Mouse (Mus musculus): Measurements from ENCODE around the gene Olfr764-ps1. TPM values are rescaled to one million over a fixed set of nuclear protein-coding genes. Genes with fewer than 3 reads are reported as not detected.
"Not testable (repeated sequence)": the region's sequence is repeated elsewhere in the genome, so short reads cannot be mapped to it uniquely, and the experiment has no call there.

Olfr764-ps1 gene
- polyA plus RNA-seq, 1 experiment from 2014 or later: not detected

DNA sequence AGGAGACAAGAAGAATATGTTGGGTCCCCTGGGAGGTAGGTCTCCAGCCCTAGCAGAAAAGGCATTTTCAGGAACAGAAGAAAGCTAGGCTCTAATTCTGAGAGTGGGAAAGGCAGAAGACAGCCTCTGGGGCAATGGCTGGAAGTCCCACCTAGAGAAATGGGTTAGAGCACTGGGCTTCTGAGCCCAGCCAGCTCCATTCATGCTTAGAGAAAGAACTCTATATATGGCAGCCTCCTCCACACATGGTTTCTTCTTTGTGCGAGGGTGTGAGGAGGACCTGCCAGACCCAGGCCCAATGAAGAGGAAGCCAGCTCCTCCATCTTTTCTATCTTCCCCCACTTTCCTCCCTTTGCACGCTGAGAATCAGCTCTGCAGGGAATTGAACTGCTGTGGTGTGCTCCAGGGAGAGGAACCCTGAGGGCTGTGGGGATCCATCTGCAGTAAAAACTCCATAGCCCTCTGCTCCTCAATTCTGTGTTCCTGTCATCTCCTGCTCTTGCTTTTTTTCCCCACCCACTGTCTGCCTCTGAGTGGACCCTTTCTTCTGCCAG lies 29.3 kb downstream of the Olfr764-ps1 start, which contains the start of gene Olfr763:
TSS of gene Olfr763 (plus strand) at position 504 of the 554 bp plus-strand sequence.
- Histone ChIP-seq H3K4me3 (ENCODE audit: low read depth, low read length) (no peak within 1 kb of the TSS), H3K4me1 (ENCODE audit: control insufficient read depth, low read depth, low read length) (no peaks in the 10 kb centered on the region), H3K36me3 (ENCODE audit: control insufficient read depth, insufficient read depth) (no peaks in the 10 kb centered on the region), H3K9me3 (replicated peaks; ENCODE audit: control insufficient read depth, low read length) (no peaks in the 10 kb centered on the region), H3K27me3 (ENCODE audit: control insufficient read depth, insufficient read depth, low read depth, low read length) (no peaks in the 10 kb centered on the region), H3K4me2 (ENCODE audit: low read depth, low read length) (no peak within 1 kb of the TSS), H3K9ac (ENCODE audit: low read depth, low read length) (no peak within 1 kb of the TSS), H3K27ac (ENCODE audit: low read length) (no peak within 1 kb of the TSS)
- ATAC-seq (ENCODE audit: low read depth): no peak
- 30% methylated on average over 2 of the region's 2 CpGs for WGBS (ENCODE audit: insufficient replicate concordance)

DNA sequence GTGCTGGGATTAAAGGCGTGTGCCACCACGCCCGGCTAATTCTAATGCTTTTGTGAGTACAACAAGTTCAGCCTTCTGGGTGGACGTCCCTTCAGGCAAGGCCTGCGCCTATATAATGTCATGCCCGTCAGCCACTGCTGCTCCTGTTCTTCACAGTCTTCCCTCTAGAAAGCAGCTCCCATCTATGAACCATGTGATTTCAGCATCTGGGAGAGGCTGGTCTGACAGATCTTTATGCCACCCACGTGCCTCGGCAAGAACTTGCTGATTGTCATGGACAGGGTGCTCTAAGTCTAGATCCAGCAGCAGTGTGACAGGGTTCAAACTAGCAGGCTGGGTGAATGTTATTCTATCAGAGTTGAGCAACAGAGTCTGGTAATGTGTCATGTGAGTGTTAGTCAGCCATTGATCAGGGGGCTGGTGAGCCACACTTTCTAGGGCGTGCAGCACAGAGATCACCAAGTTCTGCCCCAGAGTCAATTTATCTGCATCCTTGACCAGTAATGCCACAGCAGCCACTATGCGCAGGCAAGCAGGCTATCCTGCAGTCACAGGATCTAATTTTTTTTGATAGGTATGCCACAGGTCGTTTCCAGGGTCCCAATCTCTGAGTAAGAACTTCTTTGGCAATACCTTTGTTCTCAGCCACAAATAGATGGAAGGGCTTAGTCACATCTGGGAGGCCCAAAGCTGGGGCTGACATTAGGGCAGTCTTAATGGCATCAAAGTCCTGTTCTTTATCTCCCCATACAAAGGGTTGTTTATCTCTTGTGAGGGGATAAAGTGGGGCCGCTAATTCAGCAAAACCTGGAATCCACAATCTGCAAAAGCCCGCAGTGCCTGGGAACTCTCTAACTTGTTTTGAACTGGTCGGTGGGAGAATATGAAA lies 35.4 kb downstream of the Olfr764-ps1 start:
- H3K27ac ChIP-seq (ENCODE audit: low read length): no peak overlapping the region
- no peaks in the 10 kb centered on the region for H3K27me3 ChIP-seq (ENCODE audit: control insufficient read depth, insufficient read depth, low read depth, low read length)
- no peak overlapping the region for H3K9ac ChIP-seq (ENCODE audit: low read depth, low read length)
- ATAC-seq (ENCODE audit: low read depth): peak; percentile 13; the same call in 1 of the 2 replicates
- no peaks in the 10 kb centered on the region for H3K4me1 ChIP-seq (ENCODE audit: control insufficient read depth, low read depth, low read length)
- H3K36me3 ChIP-seq (ENCODE audit: control insufficient read depth, insufficient read depth): no peaks in the 10 kb centered on the region
- no peaks in the 10 kb centered on the region for H3K9me3 ChIP-seq (replicated peaks; ENCODE audit: control insufficient read depth, low read length)
- H3K4me3 ChIP-seq (ENCODE audit: low read depth, low read length): no peak overlapping the region
- H3K4me2 ChIP-seq (ENCODE audit: low read depth, low read length): no peak overlapping the region
- 61% methylated on average over 14 of the region's 14 CpGs for WGBS (ENCODE audit: insufficient replicate concordance)

DNA sequence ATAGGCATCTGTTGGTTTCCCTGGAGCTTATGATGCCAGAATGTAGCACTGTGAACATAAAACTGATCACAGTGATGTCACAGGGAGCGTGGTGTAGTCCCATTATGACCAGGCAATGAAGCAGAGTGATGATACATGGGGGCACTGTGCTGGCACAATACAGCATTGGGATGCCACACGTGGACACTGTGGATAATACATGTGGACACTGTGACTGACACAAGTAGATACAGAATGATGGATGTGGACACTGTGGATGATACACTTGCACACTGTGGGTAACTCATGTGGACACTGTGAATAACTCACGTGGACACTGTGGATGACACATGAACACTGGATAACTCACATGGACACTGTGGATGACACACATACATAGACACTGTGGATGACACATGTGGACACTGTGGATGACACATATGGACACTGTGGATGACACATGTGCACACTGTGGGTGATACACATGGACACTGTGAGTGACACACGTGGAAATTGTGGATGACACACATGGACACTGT lies 43.1 kb downstream of the Olfr764-ps1 start:
- WGBS (ENCODE audit: insufficient replicate concordance): 43% methylated on average over 4 of the region's 4 CpGs
- Histone ChIP-seq H3K4me3 (ENCODE audit: low read depth, low read length) (no peak overlapping the region), H3K9me3 (replicated peaks; ENCODE audit: control insufficient read depth, low read length) (no peaks in the 10 kb centered on the region), H3K27me3 (ENCODE audit: control insufficient read depth, insufficient read depth, low read depth, low read length) (no peaks in the 10 kb centered on the region), H3K36me3 (ENCODE audit: control insufficient read depth, insufficient read depth) (no peaks in the 10 kb centered on the region), H3K27ac (ENCODE audit: low read length) (no peak overlapping the region), H3K9ac (ENCODE audit: low read depth, low read length) (no peak overlapping the region), H3K4me2 (ENCODE audit: low read depth, low read length) (no peak overlapping the region), H3K4me1 (ENCODE audit: control insufficient read depth, low read depth, low read length) (no peaks in the 10 kb centered on the region)
- ATAC-seq (ENCODE audit: low read depth): no peak

DNA sequence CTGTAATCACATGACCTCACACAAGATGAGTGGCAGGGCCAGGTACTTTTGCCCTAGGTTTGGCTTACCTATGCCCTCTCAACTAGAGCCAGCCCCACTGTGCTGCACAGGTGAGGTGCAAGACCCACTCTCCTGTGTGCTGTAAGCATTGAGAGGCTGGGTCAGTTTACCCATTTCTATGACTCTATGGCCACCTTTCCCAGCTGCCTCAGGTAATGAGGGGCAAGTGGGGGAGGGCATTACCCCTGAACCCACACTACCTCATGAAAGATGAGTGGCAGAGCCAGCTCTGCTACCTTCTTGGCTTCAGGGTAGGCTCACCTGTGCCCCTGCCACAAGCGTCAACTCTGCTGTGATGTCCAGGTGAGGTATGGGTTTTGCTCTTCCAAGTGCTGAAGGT lies 43.9 kb downstream of the Olfr764-ps1 start:
- Histone ChIP-seq H3K9me3 (replicated peaks; ENCODE audit: control insufficient read depth, low read length) (no peaks in the 10 kb centered on the region), H3K27ac (ENCODE audit: low read length) (no peak overlapping the region), H3K9ac (ENCODE audit: low read depth, low read length) (no peak overlapping the region), H3K27me3 (ENCODE audit: control insufficient read depth, insufficient read depth, low read depth, low read length) (no peaks in the 10 kb centered on the region), H3K4me3 (ENCODE audit: low read depth, low read length) (no peak overlapping the region), H3K4me1 (ENCODE audit: control insufficient read depth, low read depth, low read length) (no peaks in the 10 kb centered on the region), H3K36me3 (ENCODE audit: control insufficient read depth, insufficient read depth) (no peaks in the 10 kb centered on the region), H3K4me2 (ENCODE audit: low read depth, low read length) (no peak overlapping the region)
- WGBS (ENCODE audit: insufficient replicate concordance): 92% methylated on average over 1 of the region's 1 CpGs
- no peak for ATAC-seq (ENCODE audit: low read depth)

DNA sequence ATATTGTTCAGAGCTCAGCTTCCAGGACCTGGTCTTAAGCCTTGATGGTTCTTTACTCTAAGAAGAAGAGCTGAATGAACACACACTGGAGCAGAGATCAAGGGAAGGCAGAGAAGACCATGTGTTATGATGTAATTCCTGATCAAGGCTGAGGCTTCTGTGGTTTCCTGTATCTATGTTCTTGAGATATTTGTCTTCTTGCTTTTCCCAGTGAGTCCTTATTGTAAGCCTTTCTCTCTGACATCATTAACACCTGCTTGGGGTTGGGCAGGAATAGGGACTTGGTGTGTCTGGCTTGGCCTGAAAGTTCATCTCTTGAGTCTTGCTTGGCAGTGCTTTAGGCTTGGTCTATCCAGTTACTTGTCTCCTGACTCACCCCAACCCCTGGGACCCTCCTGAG lies 48.7 kb downstream of the Olfr764-ps1 start:
- no peak overlapping the region for H3K4me2 ChIP-seq (ENCODE audit: low read depth, low read length)
- ATAC-seq (ENCODE audit: low read depth): no peak
- H3K36me3 ChIP-seq (ENCODE audit: control insufficient read depth, insufficient read depth): no peaks in the 10 kb centered on the region
- H3K27me3 ChIP-seq (ENCODE audit: control insufficient read depth, insufficient read depth, low read depth, low read length): no peaks in the 10 kb centered on the region
- no peaks in the 10 kb centered on the region for H3K4me1 ChIP-seq (ENCODE audit: control insufficient read depth, low read depth, low read length)
- H3K9ac ChIP-seq (ENCODE audit: low read depth, low read length): no peak overlapping the region
- H3K4me3 ChIP-seq (ENCODE audit: low read depth, low read length): no peak overlapping the region
- no peaks in the 10 kb centered on the region for H3K9me3 ChIP-seq (replicated peaks; ENCODE audit: control insufficient read depth, low read length)
- H3K27ac ChIP-seq (ENCODE audit: low read length): no peak overlapping the region

DNA sequence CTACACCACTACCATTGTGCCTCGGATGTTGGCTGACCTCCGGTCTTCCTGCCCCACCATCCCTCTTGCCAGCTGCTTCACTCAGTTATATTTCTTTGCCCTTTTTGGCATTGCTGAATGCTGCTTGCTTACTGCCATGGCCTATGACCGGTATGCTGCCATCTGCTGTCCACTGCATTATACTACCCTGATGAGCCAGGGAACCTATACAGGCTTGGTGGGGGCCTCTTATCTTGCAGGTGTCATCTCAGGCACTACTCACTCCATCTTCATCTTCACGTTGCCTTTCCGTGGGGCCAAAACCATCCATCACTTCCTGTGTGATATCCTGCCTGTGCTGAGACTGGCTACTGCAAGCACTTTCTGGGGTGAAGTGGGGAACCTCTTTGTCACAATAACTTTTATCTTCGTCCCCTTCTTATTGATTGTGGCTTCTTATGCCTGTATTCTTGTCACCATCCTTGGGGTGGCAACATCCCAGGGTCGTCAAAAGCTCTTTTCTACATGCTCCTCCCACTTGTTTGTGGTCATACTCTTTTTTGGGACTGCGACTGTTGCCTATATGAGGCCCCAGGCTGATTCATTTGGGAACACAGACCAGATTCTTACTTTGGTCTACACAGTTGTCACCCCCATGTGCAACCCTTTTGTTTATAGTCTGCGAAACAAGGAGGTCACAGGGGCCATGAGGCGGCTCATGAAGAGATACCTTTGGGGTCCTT lies 49.4 kb downstream of the Olfr764-ps1 start:
- not testable (repeated sequence) for H3K27ac ChIP-seq (ENCODE audit: low read length); H3K4me3 ChIP-seq (ENCODE audit: low read depth, low read length); H3K9me3 ChIP-seq (replicated peaks; ENCODE audit: control insufficient read depth, low read length); H3K9ac ChIP-seq (ENCODE audit: low read depth, low read length); H3K36me3 ChIP-seq (ENCODE audit: control insufficient read depth, insufficient read depth); ATAC-seq (ENCODE audit: low read depth); H3K4me2 ChIP-seq (ENCODE audit: low read depth, low read length); H3K4me1 ChIP-seq (ENCODE audit: control insufficient read depth, low read depth, low read length); H3K27me3 ChIP-seq (ENCODE audit: control insufficient read depth, insufficient read depth, low read depth, low read length)
- 39% methylated on average over 7 of the region's 10 CpGs for WGBS (ENCODE audit: insufficient replicate concordance)

DNA sequence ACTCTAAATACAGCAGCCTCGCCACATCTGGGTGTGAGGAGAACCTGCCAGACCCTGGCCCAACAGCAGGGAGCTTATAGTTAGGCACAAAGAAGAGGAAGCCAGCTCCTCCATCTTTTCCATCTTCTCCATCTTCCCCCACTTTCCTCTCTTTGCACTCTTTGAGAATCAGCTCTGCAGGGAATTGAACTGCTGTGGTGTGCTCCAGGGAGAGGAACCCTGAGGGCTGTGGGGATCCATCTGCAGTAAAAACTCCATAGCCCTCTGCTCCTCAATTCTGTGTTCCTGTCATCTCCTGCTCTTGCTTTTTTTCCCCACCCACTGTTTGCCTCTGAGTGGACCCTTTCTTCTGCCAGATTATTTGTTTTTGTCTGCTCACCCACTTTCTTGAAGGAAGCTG lies 50.6 kb downstream of the Olfr764-ps1 start, which contains the start of gene Olfr9:
TSS of gene Olfr9 (plus strand) at position 301 of the 400 bp plus-strand sequence.
- H3K27ac ChIP-seq (ENCODE audit: low read length); H3K9ac ChIP-seq (ENCODE audit: low read depth, low read length); H3K27me3 ChIP-seq (ENCODE audit: control insufficient read depth, insufficient read depth, low read depth, low read length); H3K9me3 ChIP-seq (replicated peaks; ENCODE audit: control insufficient read depth, low read length); H3K4me3 ChIP-seq (ENCODE audit: low read depth, low read length); ATAC-seq (ENCODE audit: low read depth); H3K4me1 ChIP-seq (ENCODE audit: control insufficient read depth, low read depth, low read length); H3K36me3 ChIP-seq (ENCODE audit: control insufficient read depth, insufficient read depth); H3K4me2 ChIP-seq (ENCODE audit: low read depth, low read length): not testable (repeated sequence)
- 25% methylated on average over 1 of the region's 1 CpGs for WGBS (ENCODE audit: insufficient replicate concordance)
